Mouse (Mus musculus) liver, embryonic 13.5 days (tissue): ENCODE results near the gene Hdac4. TPM values are rescaled to one million over a fixed set of nuclear protein-coding genes. Genes with fewer than 3 reads are reported as not detected.

Experiments
- ATAC-seq: fragments of 200-750 bp; cut with Nextera tagmentation; 2 replicates; pipeline ENCODE4 v1.8.0; 2017; ENCODE audit warnings: low read depth, mild to moderate bottlenecking, moderate number of reproducible peaks, moderate library complexity
- DNase-seq: peaks from one replicate; pipeline ENCODE4 v3.0.0; 2022
- H3K27ac ChIP-seq: fragments of 300-500 bp; sonication (generic); 2 replicates; pipeline ENCODE4 v1.5.1; 2015; ENCODE audit warnings: moderate library complexity, mild to moderate bottlenecking, inconsistent platforms
- H3K27me3 ChIP-seq: fragments of 300-500 bp; sonication (generic); 2 replicates; pipeline ENCODE4 v1.6.1; 2015; ENCODE audit warnings: mild to moderate bottlenecking, inconsistent platforms
- H3K36me3 ChIP-seq: fragments of 300-500 bp; sonication (generic); 2 replicates; pipeline ENCODE4 v1.6.1; 2015; ENCODE audit warnings: mild to moderate bottlenecking, inconsistent platforms
- H3K4me1 ChIP-seq: fragments of 300-500 bp; sonication (generic); replicated peaks from 2 replicates; pipeline ENCODE4 v1.6.1; 2015; ENCODE audit warnings: inconsistent platforms
- H3K4me2 ChIP-seq: fragments of 300-500 bp; sonication (generic); 2 replicates; pipeline ENCODE4 v1.6.1; 2015; ENCODE audit warnings: inconsistent platforms, mild to moderate bottlenecking, moderate library complexity
- H3K4me3 ChIP-seq: fragments of 300-500 bp; sonication (generic); replicated peaks from 2 replicates; pipeline ENCODE4 v1.5.1; 2015; ENCODE audit warnings: mild to moderate bottlenecking, inconsistent platforms
- H3K9ac ChIP-seq: fragments of 300-500 bp; sonication (generic); 2 replicates; pipeline ENCODE4 v1.6.1; 2015; ENCODE audit warnings: mild to moderate bottlenecking, inconsistent platforms
- H3K9me3 ChIP-seq: fragments of 300-500 bp; sonication (generic); replicated peaks from 2 replicates; pipeline ENCODE4 v1.6.1; 2016; ENCODE audit warnings: inconsistent platforms
- WGBS: fragments of 180-500 bp; shearing (Covaris S2); methylation state at CpG from one replicate; pipeline ENCODE4 v1.1.7; 2015; ENCODE audit not compliant: insufficient replicate concordance; 5-methylcytosine and 5-hydroxymethylcytosine counted together
- polyA plus RNA-seq: library from polyadenylated mRNA; unstranded; fragments of >200 nt; fragmentation: Nextera tagmentation; extraction: Ambion mirVana; gene quantifications from 2 replicates; pipeline ENCODE4 v1.2.1, GENCODE M21; 2015

The Hdac4 gene
- polyA plus RNA-seq, 1 experiment from 2014 or later: 3.9 TPM

GRCm38 (mm10) chr1:91984507-91984906, 211.0 kb downstream of the Hdac4 start:
- H3K9me3 ChIP-seq: no peaks in the 10 kb centered on the region
- ATAC-seq: no peak
- DNase-seq: no peak
- 57% methylated on average over 8 of the region's 8 CpGs for WGBS
- no peak overlapping the region for H3K4me2 ChIP-seq
- H3K27me3 ChIP-seq: no peaks in the 10 kb centered on the region
- no peaks in the 10 kb centered on the region for H3K4me1 ChIP-seq
- no peak overlapping the region for H3K27ac ChIP-seq
- H3K9ac ChIP-seq: no peak overlapping the region
- no peak overlapping the region for H3K4me3 ChIP-seq
- H3K36me3 ChIP-seq: peaks cover 24% of the 10 kb centered on the region

- H3K9ac ChIP-seq: no peak overlapping the region
- no peak overlapping the region for H3K4me3 ChIP-seq
- peaks cover 16% of the 10 kb centered on the region for H3K36me3 ChIP-seq
- H3K4me1 ChIP-seq: no peaks in the 10 kb centered on the region
- DNase-seq (no peak), ATAC-seq (no peak)
- H3K27ac ChIP-seq: no peak overlapping the region
- H3K4me2 ChIP-seq: no peak overlapping the region
- no peaks in the 10 kb centered on the region for H3K27me3 ChIP-seq
- H3K9me3 ChIP-seq: no peaks in the 10 kb centered on the region
- WGBS: 42% methylated on average over 1 of the region's 1 CpGs
Observed at GRCm38 (mm10) chr1:91981381-91981780, 214.1 kb downstream of the Hdac4 start.

DNA sequence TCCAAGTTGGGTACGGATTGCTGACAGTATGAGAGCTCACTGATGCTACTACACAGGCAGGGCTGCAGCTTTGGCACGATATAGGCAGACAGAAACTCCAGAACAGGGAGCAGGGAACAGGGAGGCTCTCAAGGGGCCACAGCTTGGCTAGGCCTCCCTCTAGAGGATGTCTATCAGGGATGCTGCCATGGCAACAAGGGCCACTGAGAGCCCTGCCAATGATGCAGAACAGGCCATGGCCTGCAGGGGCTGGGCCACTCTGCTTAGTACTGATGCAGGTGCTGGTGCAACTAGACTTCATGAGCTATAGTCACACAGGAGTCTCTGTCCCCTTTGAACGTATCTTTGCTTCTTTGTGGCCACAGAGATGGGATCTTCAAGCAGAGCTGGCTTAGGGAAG, 217.1 kb downstream of the Hdac4 start:
- Histone ChIP-seq H3K9me3 (no peaks in the 10 kb centered on the region), H3K4me1 (no peaks in the 10 kb centered on the region), H3K9ac (no peak overlapping the region), H3K4me2 (no peak overlapping the region), H3K36me3 (peaks cover 30% of the 10 kb centered on the region), H3K27ac (no peak overlapping the region), H3K4me3 (no peak overlapping the region), H3K27me3 (no peaks in the 10 kb centered on the region)
- 60% methylated on average over 3 of the region's 3 CpGs for WGBS
- ATAC-seq (no peak), DNase-seq (no peak)

DNA sequence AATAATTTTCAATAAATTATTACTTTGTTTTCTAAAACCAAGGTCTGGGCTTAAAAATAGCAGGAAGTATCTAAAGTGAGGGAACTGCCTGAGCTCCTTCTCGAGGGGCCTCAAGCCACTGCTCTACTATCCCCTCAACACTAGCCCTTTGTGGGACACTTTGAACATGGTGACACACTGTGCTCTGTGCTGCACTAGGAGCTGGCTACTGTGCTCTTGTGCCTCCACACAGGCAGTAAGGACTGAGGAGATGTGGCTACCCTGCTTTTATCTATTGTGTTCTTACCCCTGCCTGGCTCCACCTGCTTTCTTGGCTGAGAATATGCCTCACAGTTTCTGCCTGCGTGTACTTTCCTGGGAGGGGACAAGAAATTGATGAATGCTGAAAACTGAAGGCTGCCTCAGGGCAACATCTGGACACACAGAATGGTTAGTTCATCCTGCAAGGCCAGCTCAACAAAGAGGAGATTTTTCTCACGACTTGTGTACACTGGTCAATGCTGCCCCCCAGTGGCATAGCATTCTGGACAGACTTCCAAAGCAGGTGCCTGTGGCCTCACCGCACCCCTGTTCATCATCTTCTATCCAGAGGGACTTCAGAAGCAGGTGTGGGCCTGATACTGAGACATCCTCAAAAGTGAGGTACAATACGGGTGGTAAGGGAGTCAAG, 226.7 kb downstream of the Hdac4 start:
- H3K4me1 ChIP-seq: no peaks in the 10 kb centered on the region
- H3K36me3 ChIP-seq: peaks cover 37% of the 10 kb centered on the region
- 63% methylated on average over 5 of the region's 5 CpGs for WGBS

GRCm38 (mm10) chr1:91967041-91967440, 228.5 kb downstream of the Hdac4 start:
- H3K4me2 ChIP-seq: no peak overlapping the region
- WGBS: 79% methylated on average over 1 of the region's 1 CpGs
- no peak overlapping the region for H3K4me3 ChIP-seq
- H3K36me3 ChIP-seq: peaks cover 31% of the 10 kb centered on the region
- no peak overlapping the region for H3K9ac ChIP-seq
- H3K4me1 ChIP-seq: no peaks in the 10 kb centered on the region
- H3K27ac ChIP-seq: no peak overlapping the region
- no peaks in the 10 kb centered on the region for H3K9me3 ChIP-seq
- ATAC-seq (no peak), DNase-seq (no peak)
- no peaks in the 10 kb centered on the region for H3K27me3 ChIP-seq

More for the DNA sequence above, 226.7 kb downstream of the Hdac4 start:
- Histone ChIP-seq H3K9ac (no peak overlapping the region), H3K27ac (no peak overlapping the region), H3K27me3 (no peaks in the 10 kb centered on the region), H3K4me2 (no peak overlapping the region), H3K9me3 (no peaks in the 10 kb centered on the region), H3K4me3 (no peak overlapping the region)
- no peak for ATAC-seq
- no peak for DNase-seq

- H3K9ac ChIP-seq: no peak overlapping the region
- DNase-seq: no peak
- H3K27ac ChIP-seq: no peak overlapping the region
- H3K4me3 ChIP-seq: no peak overlapping the region
- H3K36me3 ChIP-seq: peaks cover 22% of the 10 kb centered on the region
- H3K4me1 ChIP-seq: no peaks in the 10 kb centered on the region
- H3K9me3 ChIP-seq: no peaks in the 10 kb centered on the region
- H3K27me3 ChIP-seq: no peaks in the 10 kb centered on the region
- no peak for ATAC-seq
- 71% methylated on average over 9 of the region's 9 CpGs for WGBS
- H3K4me2 ChIP-seq: no peak overlapping the region
Observed at GRCm38 (mm10) chr1:91964486-91965335, 230.8 kb downstream of the Hdac4 start.

DNA sequence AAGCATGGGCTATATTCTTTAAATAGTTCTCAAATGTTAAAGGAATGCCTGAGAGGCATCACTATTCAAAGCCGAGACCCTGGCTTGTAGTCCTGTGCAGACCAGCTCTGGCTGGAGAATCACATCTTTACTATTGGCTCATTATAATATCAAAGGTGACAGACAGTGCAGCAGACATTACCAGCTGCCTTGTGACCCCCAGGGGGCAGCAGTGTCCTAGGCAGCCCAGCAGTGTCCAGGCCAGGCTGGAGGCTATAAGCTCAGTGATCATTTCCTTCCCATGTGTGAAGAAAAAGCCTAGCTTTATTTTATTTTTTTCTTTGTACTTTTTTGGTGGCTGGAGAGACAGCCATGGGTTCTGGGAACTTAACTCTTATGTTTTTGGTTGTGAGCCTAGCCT, 233.2 kb downstream of the Hdac4 start:
- Histone ChIP-seq H3K4me3 (no peak overlapping the region), H3K27ac (no peak overlapping the region), H3K36me3 (peaks cover 13% of the 10 kb centered on the region), H3K9me3 (no peaks in the 10 kb centered on the region), H3K4me2 (no peak overlapping the region), H3K27me3 (no peaks in the 10 kb centered on the region), H3K4me1 (no peaks in the 10 kb centered on the region), H3K9ac (no peak overlapping the region)
- DNase-seq: peak; percentile 9
- no peak for ATAC-seq
- WGBS: 53% methylated on average over 1 of the region's 1 CpGs

GRCm38 (mm10) chr1:91961231-91961630, 234.3 kb downstream of the Hdac4 start:
- Histone ChIP-seq H3K9me3 (no peaks in the 10 kb centered on the region), H3K36me3 (peaks cover 11% of the 10 kb centered on the region), H3K4me2 (no peak overlapping the region), H3K9ac (no peak overlapping the region), H3K4me1 (no peaks in the 10 kb centered on the region), H3K27ac (no peak overlapping the region), H3K4me3 (no peak overlapping the region), H3K27me3 (no peaks in the 10 kb centered on the region)
- 54% methylated on average over 8 of the region's 8 CpGs for WGBS
- ATAC-seq (no peak), DNase-seq (no peak)

DNA sequence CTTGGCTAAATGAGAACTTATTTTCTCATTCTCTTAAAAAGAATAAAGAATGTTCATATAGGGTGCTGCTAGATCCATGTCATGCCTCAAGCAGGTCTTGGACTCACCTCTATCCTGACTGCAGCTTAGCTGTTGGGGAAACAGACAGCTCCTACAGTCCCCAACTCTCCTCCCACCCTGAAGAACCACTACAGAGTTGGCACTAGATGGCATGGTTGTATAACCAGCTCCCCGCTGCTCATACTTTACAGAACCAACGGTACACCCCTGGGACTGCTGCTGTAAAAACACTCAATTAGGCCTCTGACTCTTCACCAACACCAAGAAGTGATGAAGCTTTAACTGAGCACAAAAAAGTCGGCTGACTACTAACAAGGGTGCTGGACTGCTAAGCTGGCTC, 235.6 kb downstream of the Hdac4 start:
- Histone ChIP-seq H3K27ac (no peak overlapping the region), H3K4me2 (no peak overlapping the region), H3K9ac (no peak overlapping the region), H3K9me3 (no peaks in the 10 kb centered on the region), H3K4me1 (no peaks in the 10 kb centered on the region), H3K4me3 (no peak overlapping the region), H3K27me3 (no peaks in the 10 kb centered on the region), H3K36me3 (peaks cover 17% of the 10 kb centered on the region)
- no peak for DNase-seq
- ATAC-seq: no peak
- 70% methylated on average over 3 of the region's 3 CpGs for WGBS

DNA sequence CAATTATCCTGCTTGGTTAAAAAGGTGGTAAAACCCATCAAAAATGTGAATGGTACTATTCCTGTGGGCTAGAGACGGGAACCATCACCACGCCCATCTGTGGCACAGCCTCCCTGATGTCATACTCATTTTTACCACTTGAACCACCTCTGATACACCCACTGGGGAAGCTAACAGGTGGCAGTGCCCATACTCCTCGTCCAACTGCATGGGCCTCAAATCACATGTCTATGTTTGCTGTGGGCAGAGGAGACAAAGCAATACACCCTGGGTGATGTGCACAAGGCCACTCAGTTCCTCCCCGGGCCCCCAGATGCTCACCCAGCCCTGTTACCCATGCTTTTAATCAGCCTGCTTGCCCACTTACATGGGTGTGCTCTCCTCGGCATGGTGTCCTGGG, 236.5 kb downstream of the Hdac4 start:
- H3K4me3 ChIP-seq: no peak overlapping the region
- H3K4me1 ChIP-seq: no peaks in the 10 kb centered on the region
- peaks cover 15% of the 10 kb centered on the region for H3K36me3 ChIP-seq
- DNase-seq (no peak), ATAC-seq (no peak)
- no peaks in the 10 kb centered on the region for H3K9me3 ChIP-seq
- no peaks in the 10 kb centered on the region for H3K27me3 ChIP-seq
- no peak overlapping the region for H3K27ac ChIP-seq
- WGBS: 76% methylated on average over 5 of the region's 5 CpGs
- H3K9ac ChIP-seq: no peak overlapping the region
- no peak overlapping the region for H3K4me2 ChIP-seq

DNA sequence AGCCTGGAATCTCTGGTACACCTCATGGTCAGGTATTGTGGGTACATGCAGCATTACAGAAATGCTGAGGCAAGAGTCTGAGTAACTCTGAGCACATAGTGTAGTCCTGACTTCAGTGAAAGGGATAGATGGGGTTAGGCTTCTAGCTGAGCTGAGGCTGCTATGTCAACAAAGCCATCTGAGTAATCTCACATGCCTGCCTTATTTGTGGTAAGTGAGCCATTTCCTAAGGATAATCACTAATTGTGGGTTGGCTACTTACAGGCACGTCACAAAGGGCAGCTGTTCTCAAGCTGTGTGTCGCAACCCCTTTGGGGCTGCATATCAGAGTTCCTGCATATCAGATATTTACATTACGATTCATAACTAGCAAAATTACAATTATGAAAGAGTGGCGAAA, 239.3 kb downstream of the Hdac4 start:
- WGBS: 70% methylated on average over 4 of the region's 4 CpGs
- no peak overlapping the region for H3K4me2 ChIP-seq
- no peaks in the 10 kb centered on the region for H3K9me3 ChIP-seq
- DNase-seq: no peak
- H3K4me3 ChIP-seq: no peak overlapping the region
- no peak overlapping the region for H3K9ac ChIP-seq
- H3K27me3 ChIP-seq: no peaks in the 10 kb centered on the region
- peaks cover 15% of the 10 kb centered on the region for H3K36me3 ChIP-seq
- ATAC-seq: no peak
- H3K4me1 ChIP-seq: no peaks in the 10 kb centered on the region
- H3K27ac ChIP-seq: no peak overlapping the region

DNA sequence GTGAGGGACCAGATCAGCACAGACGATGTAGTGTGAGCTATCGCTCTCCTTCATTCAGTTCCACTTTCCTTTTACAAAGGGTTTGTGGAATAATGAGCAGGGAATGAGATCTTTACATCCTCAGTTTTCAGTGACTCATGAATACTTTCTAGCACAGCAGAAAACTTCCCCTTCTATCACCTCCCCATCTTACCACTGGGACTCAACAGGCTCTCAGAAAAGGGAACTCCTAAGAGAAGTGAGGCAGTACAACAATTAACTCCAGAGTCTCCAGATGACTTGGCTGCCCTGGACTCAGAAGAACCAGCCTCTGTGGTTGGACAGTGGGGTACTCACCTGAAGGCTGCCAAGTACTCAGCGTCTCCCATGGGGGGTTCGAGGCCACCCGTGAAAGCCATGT, 240.5 kb downstream of the Hdac4 start:
- Histone ChIP-seq H3K9ac (no peak overlapping the region), H3K27ac (no peak overlapping the region), H3K4me1 (no peaks in the 10 kb centered on the region), H3K36me3 (peaks cover 15% of the 10 kb centered on the region), H3K27me3 (no peaks in the 10 kb centered on the region), H3K9me3 (no peaks in the 10 kb centered on the region), H3K4me3 (no peak overlapping the region), H3K4me2 (no peak overlapping the region)
- no peak for DNase-seq
- ATAC-seq: no peak
- 74% methylated on average over 5 of the region's 5 CpGs for WGBS
